Mouse (Mus musculus) testis, adult 2 months (tissue): ENCODE results near the gene Zbtb39.

Experiments used
- CTCF ChIP-seq: fragments of 200-500 bp; IDR thresholded peaks from 2 replicates; pipeline ENCODE4 v1.5.1; 2012; ENCODE audit warnings: low read depth, mild to moderate bottlenecking, inconsistent platforms, low read length, moderate library complexity; ENCODE audit not compliant: control insufficient read depth, insufficient read depth, insufficient replicate concordance
- POLR2A ChIP-seq: fragments of 200-500 bp; IDR thresholded peaks from 2 replicates; pipeline ENCODE4 v1.6.1; 2012; ENCODE audit warnings: low read depth, mild to moderate bottlenecking, inconsistent platforms, low read length, moderate library complexity; ENCODE audit not compliant: control insufficient read depth

DNA sequence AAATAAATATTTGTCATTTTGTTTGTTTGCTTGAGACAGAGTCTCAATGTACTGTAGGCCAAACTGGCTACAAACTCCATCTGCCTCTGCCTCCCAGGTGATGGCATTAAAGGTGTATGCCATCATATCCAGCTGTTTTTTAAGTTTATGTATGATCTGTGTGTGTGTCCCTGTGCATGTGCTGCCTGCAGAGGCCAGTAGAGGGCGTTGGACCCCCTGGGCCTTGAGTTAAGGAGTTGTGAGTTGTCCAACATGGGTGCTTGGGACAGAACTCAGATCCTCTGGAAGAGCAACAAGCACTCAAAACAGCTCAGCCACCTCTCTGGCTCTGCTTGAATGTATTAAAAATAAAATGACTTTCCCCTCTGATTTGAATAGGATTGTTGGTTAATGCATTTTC, 48.3 kb upstream of the Zbtb39 start:
- TF ChIP-seq CTCF (peak; percentile 33; the same call in 1 of the 2 replicates), POLR2A (no peak)
